Comparison of ENCODE assay signal across 17 mouse cellular contexts in the genomic region with DNA sequence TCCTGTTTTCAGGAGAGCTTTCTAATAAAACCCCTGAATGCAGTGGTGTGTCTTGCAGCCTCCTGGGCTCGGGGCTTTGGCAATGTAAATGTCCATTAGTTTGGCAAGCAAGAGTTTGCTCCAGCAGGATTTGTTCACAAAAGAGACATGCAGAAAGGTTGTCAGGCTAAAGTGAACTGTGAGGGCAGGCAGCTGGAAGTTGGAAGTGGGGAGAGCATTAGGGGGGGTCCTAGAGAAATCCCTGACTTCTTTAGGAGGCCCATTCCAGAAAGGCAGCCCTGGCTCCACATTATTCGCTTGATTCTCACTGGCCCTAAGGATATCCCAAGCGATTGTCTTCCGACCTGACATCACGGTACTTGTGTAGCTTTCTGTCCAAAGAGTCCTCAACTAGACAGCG.
DNase-seq lines count a peak whose midpoint lies in the region; ATAC-seq and TF ChIP-seq lines count a peak whose summit lies in the region.
"Had no signal": no experiment of that assay in that cellular context is flagged by ENCODE, and none has a peak within 500 bp of the region (broad histone marks: within the 10 kb centered on the region; RNA-seq: fewer than 3 reads in every experiment).

No protein-coding gene starts in this region.

- peaks cover 18% of the 10 kb centered on the region; the same call in 1 of the 2 replicates for H3K4me1 ChIP-seq in forebrain, embryonic 13.5 days
- H3K4me1 ChIP-seq in forebrain, postnatal 0 days (ENCODE audit: insufficient read depth) = no peaks in the 10 kb centered on the region
- peaks cover 16% of the 10 kb centered on the region; the same call in 1 of the 2 replicates for H3K4me1 ChIP-seq in hindbrain, embryonic 12.5 days
- no peaks in the 10 kb centered on the region; the same call in 1 of the 2 replicates for H3K4me1 ChIP-seq in hindbrain, embryonic 16.5 days (ENCODE audit: control insufficient read depth, insufficient read depth, low read depth, low read length)
- H3K4me1 ChIP-seq in stomach, embryonic 14.5 days (ENCODE audit: control insufficient read depth, insufficient read depth, low read length) = peaks cover 14% of the 10 kb centered on the region; the same call in 1 of the 2 replicates
- H3K4me1 ChIP-seq in stomach, postnatal 0 days (replicated peaks; ENCODE audit: control insufficient read depth, insufficient read depth) = no peaks in the 10 kb centered on the region

- TF ChIP-seq CTCF in forebrain, postnatal 0 days (IDR thresholded peaks at IDR 0.05; ENCODE audit: low read depth) = no peak
- TF ChIP-seq CTCF in stomach, postnatal 0 days (IDR thresholded peaks at IDR 0.05; ENCODE audit: low read depth) = no peak

- peak; percentile 37; the same call in 1 of the 2 replicates for ATAC-seq in forebrain, embryonic 13.5 days
- ATAC-seq in forebrain, postnatal 0 days = no peak
- no peak for ATAC-seq in hindbrain, embryonic 12.5 days (ENCODE audit: low FRiP score)
- no peak for ATAC-seq in hindbrain, embryonic 16.5 days
- ATAC-seq in stomach, embryonic 14.5 days (ENCODE audit: insufficient number of reproducible peaks, insufficient read depth, low FRiP score, low read depth) = no peak
- ATAC-seq in stomach, postnatal 0 days (ENCODE audit: low FRiP score, low TSS enrichment) = no peak
- ATAC-seq: Patski had no signal

- H3K27me3 ChIP-seq in forebrain, embryonic 13.5 days = peaks cover 38% of the 10 kb centered on the region
- no peaks in the 10 kb centered on the region for H3K27me3 ChIP-seq in forebrain, postnatal 0 days (ENCODE audit: insufficient read depth, low read length)
- peaks cover 4% of the 10 kb centered on the region; the same call in 1 of the 2 replicates for H3K27me3 ChIP-seq in hindbrain, embryonic 12.5 days
- H3K27me3 ChIP-seq in hindbrain, embryonic 16.5 days (replicated peaks; ENCODE audit: control insufficient read depth, insufficient read depth, low read length) = peaks cover 4% of the 10 kb centered on the region
- no peaks in the 10 kb centered on the region for H3K27me3 ChIP-seq in stomach, embryonic 14.5 days (ENCODE audit: control insufficient read depth, insufficient read depth, low read length)
- H3K27me3 ChIP-seq in stomach, postnatal 0 days (ENCODE audit: control insufficient read depth, insufficient read depth, low read length) = no peaks in the 10 kb centered on the region
- H3K27me3 ChIP-seq: embryonic facial prominence, embryonic 12.5 days; limb, embryonic 15.5 days; Patski had no signal

- H3K4me3 ChIP-seq in forebrain, embryonic 13.5 days = no peak overlapping the region
- no peak overlapping the region for H3K4me3 ChIP-seq in forebrain, postnatal 0 days (ENCODE audit: low read depth, low read length)
- H3K4me3 ChIP-seq in hindbrain, embryonic 12.5 days = no peak overlapping the region
- no peak overlapping the region for H3K4me3 ChIP-seq in hindbrain, embryonic 16.5 days (ENCODE audit: low read length)
- no peak overlapping the region for H3K4me3 ChIP-seq in stomach, embryonic 14.5 days (ENCODE audit: low read depth, low read length)
- H3K4me3 ChIP-seq in stomach, postnatal 0 days (ENCODE audit: low read depth, low read length) = no peak overlapping the region
- H3K4me3 ChIP-seq: embryonic facial prominence, embryonic 12.5 days; hindbrain, embryonic 13.5 days; limb, embryonic 15.5 days had no signal

- H3K9me3 ChIP-seq in forebrain, embryonic 13.5 days (replicated peaks) = no peaks in the 10 kb centered on the region
- H3K9me3 ChIP-seq in forebrain, postnatal 0 days (ENCODE audit: low read length) = no peaks in the 10 kb centered on the region
- H3K9me3 ChIP-seq in hindbrain, embryonic 12.5 days (replicated peaks) = no peaks in the 10 kb centered on the region
- H3K9me3 ChIP-seq in hindbrain, embryonic 16.5 days (ENCODE audit: control insufficient read depth, low read length) = no peaks in the 10 kb centered on the region
- H3K9me3 ChIP-seq in stomach, embryonic 14.5 days (ENCODE audit: control insufficient read depth, low read depth, low read length) = no peaks in the 10 kb centered on the region
- H3K9me3 ChIP-seq in stomach, postnatal 0 days (ENCODE audit: control insufficient read depth, low read length) = no peaks in the 10 kb centered on the region
- H3K9me3 ChIP-seq: embryonic facial prominence, embryonic 12.5 days; hindbrain, embryonic 13.5 days; limb, embryonic 15.5 days had no signal

- H3K4me2 ChIP-seq in forebrain, embryonic 13.5 days = no peak overlapping the region
- H3K4me2 ChIP-seq in forebrain, postnatal 0 days (ENCODE audit: low read depth) = no peak overlapping the region
- H3K4me2 ChIP-seq in hindbrain, embryonic 12.5 days (replicated peaks) = no peak overlapping the region
- H3K4me2 ChIP-seq in hindbrain, embryonic 16.5 days (ENCODE audit: low read length) = no peak overlapping the region
- H3K4me2 ChIP-seq in stomach, embryonic 14.5 days (replicated peaks; ENCODE audit: low read depth, low read length) = no peak overlapping the region
- H3K4me2 ChIP-seq in stomach, postnatal 0 days (replicated peaks; ENCODE audit: low read depth) = no peak overlapping the region
- H3K4me2 ChIP-seq: embryonic facial prominence, embryonic 12.5 days; hindbrain, embryonic 13.5 days; limb, embryonic 15.5 days had no signal

- intact Hi-C loops in left cerebral cortex, postnatal 36 days (cut with DNase I) = loop anchor here (2.0 to 5.0 kb wide), 2 partner anchors 288 to 524 kb away; no protein-coding TSS in a partner anchor

- TF ChIP-seq EP300 in stomach, postnatal 0 days (optimal IDR thresholded peaks at IDR 0.05) = no peak

- WGBS in forebrain, embryonic 13.5 days = 49% methylated on average over 6 of the region's 6 CpGs
- WGBS in forebrain, postnatal 0 days = 36% methylated on average over 6 of the region's 6 CpGs
- WGBS in hindbrain, embryonic 12.5 days = 63% methylated on average over 6 of the region's 6 CpGs
- 66% methylated on average over 6 of the region's 6 CpGs for WGBS in hindbrain, embryonic 16.5 days
- WGBS in stomach, embryonic 14.5 days = 50% methylated on average over 6 of the region's 6 CpGs
- 66% methylated on average over 6 of the region's 6 CpGs for WGBS in stomach, postnatal 0 days

- H3K36me3 ChIP-seq in forebrain, embryonic 13.5 days (ENCODE audit: poor library complexity, severe bottlenecking) = no peaks in the 10 kb centered on the region
- H3K36me3 ChIP-seq in forebrain, postnatal 0 days (ENCODE audit: insufficient read depth) = no peaks in the 10 kb centered on the region
- no peaks in the 10 kb centered on the region for H3K36me3 ChIP-seq in hindbrain, embryonic 12.5 days
- no peaks in the 10 kb centered on the region for H3K36me3 ChIP-seq in hindbrain, embryonic 16.5 days (ENCODE audit: control insufficient read depth, insufficient read depth, low read length)
- H3K36me3 ChIP-seq in stomach, embryonic 14.5 days (ENCODE audit: control insufficient read depth, insufficient read depth, low read length) = no peaks in the 10 kb centered on the region
- no peaks in the 10 kb centered on the region for H3K36me3 ChIP-seq in stomach, postnatal 0 days (ENCODE audit: control insufficient read depth, insufficient read depth, low read length)
- H3K36me3 ChIP-seq: embryonic facial prominence, embryonic 12.5 days; hindbrain, embryonic 13.5 days; limb, embryonic 15.5 days had no signal

- DNase-seq in forebrain, postnatal 0 days = no peak
- no peak for DNase-seq in stomach, postnatal 0 days (ENCODE audit: low spot score)
- DNase-seq in lung, postnatal 4 days = peak; percentile 37 to 58
- DNase-seq in left cerebral cortex, postnatal 36 days (ENCODE audit: low spot score in 2 of 2) = no peak
- DNase-seq: cerebellum, postnatal 25 days; kidney, adult 8-10 months; midbrain, embryonic 14.5 days; thymus, postnatal 4 days had no signal

- no peak overlapping the region for H3K9ac ChIP-seq in forebrain, embryonic 13.5 days
- no peak overlapping the region for H3K9ac ChIP-seq in forebrain, postnatal 0 days
- H3K9ac ChIP-seq in hindbrain, embryonic 12.5 days = no peak overlapping the region
- H3K9ac ChIP-seq in hindbrain, embryonic 16.5 days (ENCODE audit: low read depth, low read length) = no peak overlapping the region
- no peak overlapping the region for H3K9ac ChIP-seq in stomach, embryonic 14.5 days (replicated peaks; ENCODE audit: low read depth, low read length)
- H3K9ac ChIP-seq in stomach, postnatal 0 days (ENCODE audit: low read length) = no peak overlapping the region
- H3K9ac ChIP-seq: embryonic facial prominence, embryonic 12.5 days; hindbrain, embryonic 13.5 days; limb, embryonic 15.5 days had no signal

- no peak overlapping the region for H3K27ac ChIP-seq in forebrain, embryonic 13.5 days
- H3K27ac ChIP-seq in forebrain, postnatal 0 days (ENCODE audit: low read depth, low read length) = no peak overlapping the region
- peak overlapping the region; percentile 44; the same call in 1 of the 2 replicates for H3K27ac ChIP-seq in hindbrain, embryonic 12.5 days
- no peak overlapping the region for H3K27ac ChIP-seq in hindbrain, embryonic 16.5 days (ENCODE audit: low read depth, low read length)
- H3K27ac ChIP-seq in stomach, embryonic 14.5 days (ENCODE audit: low read length) = peak overlapping the region; percentile 33; the same call in 1 of the 2 replicates
- H3K27ac ChIP-seq in stomach, postnatal 0 days (replicated peaks) = no peak overlapping the region
- H3K27ac ChIP-seq: embryonic facial prominence, embryonic 12.5 days; hindbrain, embryonic 13.5 days; limb, embryonic 15.5 days; macrophage had no signal

Comparison
In these comparisons a context has a peak if more than half of its experiments do, and no peak if none do; other contexts are left out.
1. H3K27ac ChIP-seq: peak in hindbrain, embryonic 12.5 days (single experiment) and stomach, embryonic 14.5 days (single experiment); none in forebrain, embryonic 13.5 days (single experiment), forebrain, postnatal 0 days (single experiment), hindbrain, embryonic 16.5 days (single experiment) and stomach, postnatal 0 days (single experiment).
2. DNase-seq: peak in lung, postnatal 4 days (2 of 2); none in forebrain, postnatal 0 days (single experiment), stomach, postnatal 0 days (single experiment) and left cerebral cortex, postnatal 36 days (0 of 2).